Comparison of ENCODE assay signal across 9 mouse cellular contexts in genomic region chr8:4205246-4206123, GRCm38 (mm10). TPM values are rescaled to one million over a fixed set of nuclear protein-coding genes. Genes with fewer than 3 reads are reported as not detected.
DNase-seq lines count a peak whose midpoint lies in the region; ATAC-seq lines count a peak whose summit lies in the region.
"Had no signal": no experiment of that assay in that cellular context is flagged by ENCODE, and none has a peak within 500 bp of the region (broad histone marks: within the 10 kb centered on the region; RNA-seq: fewer than 3 reads in every experiment).

No protein-coding gene starts in this region.

- 0 out of 2 replicates have a peak, but pooled peaks have one; percentile 0 for ATAC-seq in hindbrain, embryonic 15.5 days (ENCODE audit: low FRiP score, low read depth)
- no peak for ATAC-seq in midbrain, embryonic 16.5 days

- H3K27ac ChIP-seq in hindbrain, embryonic 15.5 days (replicated peaks): no peak overlapping the region
- no peak overlapping the region for H3K27ac ChIP-seq in midbrain, embryonic 16.5 days (ENCODE audit: low read length)

- peaks cover 3% of the 10 kb centered on the region for H3K27me3 ChIP-seq in hindbrain, embryonic 15.5 days
- peaks cover 3% of the 10 kb centered on the region; the same call in 1 of the 2 replicates for H3K27me3 ChIP-seq in midbrain, embryonic 16.5 days (ENCODE audit: control insufficient read depth, insufficient read depth, low read depth, low read length)

- H3K4me1 ChIP-seq in hindbrain, embryonic 15.5 days (replicated peaks): peaks cover 23% of the 10 kb centered on the region
- H3K4me1 ChIP-seq in midbrain, embryonic 16.5 days (ENCODE audit: control insufficient read depth, insufficient read depth, low read length): no peaks in the 10 kb centered on the region

- no peaks in the 10 kb centered on the region for H3K9me3 ChIP-seq in hindbrain, embryonic 15.5 days
- no peaks in the 10 kb centered on the region; the same call in 1 of the 2 replicates for H3K9me3 ChIP-seq in midbrain, embryonic 16.5 days (replicated peaks; ENCODE audit: control insufficient read depth, low read length, poor library complexity, severe bottlenecking)

- H3K4me3 ChIP-seq in hindbrain, embryonic 15.5 days: no peak overlapping the region
- no peak overlapping the region for H3K4me3 ChIP-seq in midbrain, embryonic 16.5 days (ENCODE audit: low read depth, low read length)

- no peak overlapping the region for H3K9ac ChIP-seq in hindbrain, embryonic 15.5 days
- H3K9ac ChIP-seq in midbrain, embryonic 16.5 days (ENCODE audit: low read depth, low read length): 0 out of 2 replicates have a peak overlapping the region, but pooled peaks have one; percentile 36

- 26% methylated on average over 38 of the region's 38 CpGs for WGBS in hindbrain, embryonic 15.5 days
- WGBS in midbrain, embryonic 16.5 days: 27% methylated on average over 38 of the region's 38 CpGs

- H3K36me3 ChIP-seq in hindbrain, embryonic 15.5 days: peaks cover 53% of the 10 kb centered on the region
- peaks cover 43% of the 10 kb centered on the region for H3K36me3 ChIP-seq in midbrain, embryonic 16.5 days (ENCODE audit: control insufficient read depth, insufficient read depth, low read length)

- H3K4me2 ChIP-seq in hindbrain, embryonic 15.5 days: no peak overlapping the region
- no peak overlapping the region for H3K4me2 ChIP-seq in midbrain, embryonic 16.5 days (ENCODE audit: low read length)

- peak; percentile 18 to 40 for DNase-seq in kidney, postnatal 4 days
- no peak for DNase-seq in kidney, adult 11 months
- DNase-seq in embryo, embryonic 11 days: peak; percentile 18
- no peak for DNase-seq in cerebellum, postnatal 14 days
- DNase-seq in urinary bladder, postnatal 14 days (ENCODE audit: low spot score): no peak
- no peak for DNase-seq in Muller cell, postnatal 12 days (ENCODE audit: inconsistent ontology term)
- DNase-seq: lung, adult 18-20 months had no signal

RNA-seq across cellular contexts. Expression of gene Prr36, which starts 11.8 kb away (rescaled TPM):
- polyA plus RNA-seq in hindbrain, embryonic 15.5 days (2015; fragmentation: Nextera tagmentation; extraction: Ambion mirVana): 51.1 and 53.0 TPM in 2 replicates
- 51.2 and 58.5 TPM in 2 replicates for polyA plus RNA-seq in midbrain, embryonic 16.5 days (2015; fragmentation: Nextera tagmentation; extraction: Ambion mirVana)

RNA-seq across cellular contexts. Expression of gene Lrrc8e, which starts 21.1 kb away (rescaled TPM):
- polyA plus RNA-seq in hindbrain, embryonic 15.5 days (2015; fragmentation: Nextera tagmentation; extraction: Ambion mirVana): 0.07 and 0.08 TPM in 2 replicates
- polyA plus RNA-seq in midbrain, embryonic 16.5 days (2015; fragmentation: Nextera tagmentation; extraction: Ambion mirVana): 0.05 TPM in 1 of 2 replicates, not detected in the other

RNA-seq across cellular contexts. Expression of gene Map2k7, which starts 33.1 kb away (rescaled TPM):
- polyA plus RNA-seq in hindbrain, embryonic 15.5 days (2015; fragmentation: Nextera tagmentation; extraction: Ambion mirVana): 28.0 and 29.4 TPM in 2 replicates
- polyA plus RNA-seq in midbrain, embryonic 16.5 days (2015; fragmentation: Nextera tagmentation; extraction: Ambion mirVana): 26.8 and 29.9 TPM in 2 replicates

RNA-seq across cellular contexts. Expression of gene Gm49320, which starts 33.2 kb away (rescaled TPM):
- 0.83 and 0.92 TPM in 2 replicates for polyA plus RNA-seq in hindbrain, embryonic 15.5 days (2015; fragmentation: Nextera tagmentation; extraction: Ambion mirVana)
- polyA plus RNA-seq in midbrain, embryonic 16.5 days (2015; fragmentation: Nextera tagmentation; extraction: Ambion mirVana): 0.73 and 1.8 TPM in 2 replicates

RNA-seq across cellular contexts. Expression of gene Evi5l, which starts 39.1 kb away (rescaled TPM):
- 107 and 120 TPM in 2 replicates for polyA plus RNA-seq in hindbrain, embryonic 15.5 days (2015; fragmentation: Nextera tagmentation; extraction: Ambion mirVana)
- polyA plus RNA-seq in midbrain, embryonic 16.5 days (2015; fragmentation: Nextera tagmentation; extraction: Ambion mirVana): 123 and 131 TPM in 2 replicates

Comparison
In these comparisons a context has a peak if more than half of its experiments do, and no peak if none do; other contexts are left out.
1. DNase-seq: peak in kidney, postnatal 4 days (2 of 2) and embryo, embryonic 11 days (single experiment); none in kidney, adult 11 months (single experiment), cerebellum, postnatal 14 days (0 of 2), urinary bladder, postnatal 14 days (single experiment) and Muller cell, postnatal 12 days (single experiment).